ENCODE assay signal across 10 mouse cellular contexts in the genomic region with DNA sequence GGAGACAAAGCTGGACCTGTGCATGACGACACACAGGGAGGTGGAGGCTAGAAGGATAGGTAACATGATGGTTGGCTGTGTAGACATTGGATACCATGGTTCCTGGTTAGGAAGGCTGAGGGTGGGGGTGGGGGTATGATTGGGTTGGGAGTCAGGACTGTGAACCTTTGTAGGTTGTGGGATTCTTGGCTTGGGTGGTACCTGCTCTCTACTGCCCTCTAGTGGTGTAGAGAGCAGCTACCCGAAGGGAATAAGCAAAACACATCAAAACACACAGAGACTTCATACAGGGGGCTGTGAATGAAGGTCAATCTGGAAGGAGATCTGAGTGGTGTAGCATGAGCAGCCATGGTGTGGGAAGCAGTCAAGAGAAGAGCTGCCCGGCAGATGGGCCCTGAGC.
DNase-seq lines count a peak whose midpoint lies in the region; ATAC-seq and TF ChIP-seq lines count a peak whose summit lies in the region.
"Had no signal": no experiment of that assay in that cellular context is flagged by ENCODE, and none has a peak within 500 bp of the region (broad histone marks: within the 10 kb centered on the region; RNA-seq: fewer than 3 reads in every experiment).

No protein-coding gene starts in this region.

- H3K4me3 ChIP-seq in kidney, adult 2 months (ENCODE audit: insufficient read depth, low read depth, low read length) = no peak overlapping the region
- no peak overlapping the region for H3K4me3 ChIP-seq in kidney, embryonic 15.5 days (replicated peaks)
- H3K4me3 ChIP-seq: embryonic facial prominence, embryonic 15.5 days; lung, embryonic 15.5 days had no signal

- ATAC-seq in kidney, embryonic 15.5 days (replicated peaks; ENCODE audit: low FRiP score) = no peak

- H3K4me2 ChIP-seq in kidney, embryonic 15.5 days = no peak overlapping the region
- H3K4me2 ChIP-seq: embryonic facial prominence, embryonic 15.5 days; lung, embryonic 15.5 days had no signal

- H3K27ac ChIP-seq in kidney, adult 2 months (ENCODE audit: insufficient read depth, low read depth, low read length) = no peak overlapping the region
- H3K27ac ChIP-seq in kidney, embryonic 15.5 days = no peak overlapping the region
- H3K27ac ChIP-seq: embryonic facial prominence, embryonic 15.5 days; lung, embryonic 15.5 days had no signal

- H3K9ac ChIP-seq in kidney, embryonic 15.5 days = no peak overlapping the region
- H3K9ac ChIP-seq: embryonic facial prominence, embryonic 15.5 days; lung, embryonic 15.5 days had no signal

- H3K27me3 ChIP-seq in kidney, adult 2 months (replicated peaks; ENCODE audit: control insufficient read depth, insufficient read depth, low read length) = no peaks in the 10 kb centered on the region
- H3K27me3 ChIP-seq in kidney, embryonic 15.5 days = peaks cover 66% of the 10 kb centered on the region

- 48% methylated on average over 3 of the region's 3 CpGs for WGBS in kidney, adult 2 months
- WGBS in kidney, embryonic 15.5 days = 48% methylated on average over 3 of the region's 3 CpGs

- peak; percentile 34 for DNase-seq in kidney, adult 2 months
- peak; percentile 53 for DNase-seq in ES-CJ7 (ENCODE audit: low read depth, low spot score)
- peak; percentile 20 for DNase-seq in c-Kit-negative CD71-positive TER-119-positive erythroid progenitor cells, embryonic 14.5 days (ENCODE audit: low read depth, low spot score)
- DNase-seq in lung, postnatal 36 days = peak; percentile 35
- DNase-seq in cerebellum, adult 9-11 months = no peak
- DNase-seq in spleen, adult 12 weeks (ENCODE audit: low spot score) = no peak
- no peak for DNase-seq in layer of hippocampus, postnatal 14 days (ENCODE audit: low spot score in 2 of 2)

- no peak for TF ChIP-seq POLR2A in kidney, adult 2 months (IDR thresholded peaks at IDR 0.05; ENCODE audit: low read depth, low read length)

- H3K36me3 ChIP-seq in kidney, adult 2 months (ENCODE audit: control insufficient read depth, insufficient read depth, low read length) = no peaks in the 10 kb centered on the region
- H3K36me3 ChIP-seq in kidney, embryonic 15.5 days = no peaks in the 10 kb centered on the region
- H3K36me3 ChIP-seq: embryonic facial prominence, embryonic 15.5 days; lung, embryonic 15.5 days had no signal

- peak; percentile 68 for TF ChIP-seq CTCF in kidney, adult 2 months (conservative IDR thresholded peaks at IDR 0.05; ENCODE audit: insufficient read depth, insufficient read length, low read depth, low read length)

- H3K9me3 ChIP-seq in kidney, embryonic 15.5 days (replicated peaks) = no peaks in the 10 kb centered on the region
- H3K9me3 ChIP-seq: embryonic facial prominence, embryonic 15.5 days; lung, embryonic 15.5 days had no signal

- no peaks in the 10 kb centered on the region for H3K4me1 ChIP-seq in kidney, adult 2 months (ENCODE audit: control insufficient read depth, insufficient read depth, low read length)
- H3K4me1 ChIP-seq in kidney, embryonic 15.5 days = peaks cover 15% of the 10 kb centered on the region

Comparison
In these comparisons a context has a peak if more than half of its experiments do, and no peak if none do; other contexts are left out.
1. DNase-seq: peak in kidney, adult 2 months (single experiment), ES-CJ7 (single experiment), c-Kit-negative CD71-positive TER-119-positive erythroid progenitor cells, embryonic 14.5 days (single experiment) and lung, postnatal 36 days (single experiment); none in cerebellum, adult 9-11 months (single experiment), spleen, adult 12 weeks (single experiment) and layer of hippocampus, postnatal 14 days (0 of 2).